Mouse (Mus musculus) cerebellum, adult 9-11 months (tissue): ENCODE results near the gene Prom2.

Source experiments
- DNase-seq: peaks from one replicate; pipeline ENCODE4 v3.0.0; 2022

Prom2 gene

DNA sequence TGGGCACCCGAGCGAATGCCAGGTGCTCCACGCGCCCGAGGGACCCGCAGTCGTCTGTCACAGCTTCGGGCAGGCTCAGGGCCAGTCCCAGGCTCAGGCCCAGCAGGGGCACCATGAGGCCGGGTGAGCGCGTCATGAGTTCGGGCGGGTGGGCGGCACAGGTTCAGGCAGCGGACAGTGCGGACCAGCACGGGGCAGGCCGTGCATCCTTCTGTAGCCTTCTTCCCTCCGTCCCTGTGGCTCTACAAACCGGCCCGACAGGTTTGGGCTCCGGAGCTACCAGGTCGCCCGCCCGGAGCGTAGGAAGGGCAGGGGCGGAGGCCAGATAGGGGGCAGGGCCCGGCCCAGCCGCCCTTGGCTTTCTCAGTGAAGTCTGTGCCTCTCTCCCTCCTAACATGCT, at the start of gene Prom2:
Prom2 (minus strand) TSS at position 283 of the 400 bp plus-strand sequence.
- DNase-seq: peak; percentile 66

GRCm38 (mm10) chr2:127590840-127591239, 49.6 kb upstream of the Prom2 start:
- no peak for DNase-seq

DNA sequence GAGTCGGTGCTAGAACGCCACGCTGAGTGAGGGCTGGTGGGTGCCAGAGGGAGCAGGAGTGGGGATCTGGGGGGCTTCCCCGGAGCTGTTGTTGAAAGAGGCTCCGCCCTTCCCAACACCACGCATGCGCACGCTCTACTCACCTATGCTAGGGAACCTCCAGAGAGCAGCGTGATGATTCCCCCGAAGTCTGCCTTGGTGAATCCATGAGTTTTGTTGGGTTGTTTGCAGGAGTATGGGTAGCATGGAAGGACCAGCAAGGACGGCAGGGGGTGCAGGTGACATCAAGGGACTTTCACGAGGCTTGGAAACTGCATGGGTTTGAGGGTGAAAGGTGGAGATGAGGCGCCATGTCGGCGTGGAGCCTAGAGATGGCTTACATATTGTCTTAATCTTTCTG, 48.9 kb upstream of the Prom2 start:
- no peak for DNase-seq

DNA sequence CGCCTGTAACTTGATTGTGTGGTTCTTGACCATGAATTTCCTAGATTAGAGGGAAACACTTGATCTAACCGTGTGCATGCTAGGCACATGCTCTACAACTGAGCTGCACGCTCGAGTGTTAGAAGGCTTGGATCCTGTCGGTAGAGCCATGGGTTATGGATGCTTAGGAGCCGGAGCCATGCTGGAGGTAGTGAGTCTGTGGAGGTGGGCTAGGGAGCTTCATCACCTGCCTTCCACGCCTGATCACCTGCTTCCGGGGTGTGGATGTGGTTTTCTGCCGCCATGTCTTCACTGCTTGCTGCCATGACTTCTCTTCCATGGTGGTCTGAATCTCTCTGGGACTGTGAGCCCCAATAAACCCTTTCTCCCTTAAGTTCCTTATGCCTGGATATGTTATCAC, 47.6 kb upstream of the Prom2 start:
- DNase-seq: no peak

- no peak for DNase-seq
These were observed 46.2 kb upstream of the Prom2 start for GRCm38 (mm10) chr2:127587514-127587844.

DNA sequence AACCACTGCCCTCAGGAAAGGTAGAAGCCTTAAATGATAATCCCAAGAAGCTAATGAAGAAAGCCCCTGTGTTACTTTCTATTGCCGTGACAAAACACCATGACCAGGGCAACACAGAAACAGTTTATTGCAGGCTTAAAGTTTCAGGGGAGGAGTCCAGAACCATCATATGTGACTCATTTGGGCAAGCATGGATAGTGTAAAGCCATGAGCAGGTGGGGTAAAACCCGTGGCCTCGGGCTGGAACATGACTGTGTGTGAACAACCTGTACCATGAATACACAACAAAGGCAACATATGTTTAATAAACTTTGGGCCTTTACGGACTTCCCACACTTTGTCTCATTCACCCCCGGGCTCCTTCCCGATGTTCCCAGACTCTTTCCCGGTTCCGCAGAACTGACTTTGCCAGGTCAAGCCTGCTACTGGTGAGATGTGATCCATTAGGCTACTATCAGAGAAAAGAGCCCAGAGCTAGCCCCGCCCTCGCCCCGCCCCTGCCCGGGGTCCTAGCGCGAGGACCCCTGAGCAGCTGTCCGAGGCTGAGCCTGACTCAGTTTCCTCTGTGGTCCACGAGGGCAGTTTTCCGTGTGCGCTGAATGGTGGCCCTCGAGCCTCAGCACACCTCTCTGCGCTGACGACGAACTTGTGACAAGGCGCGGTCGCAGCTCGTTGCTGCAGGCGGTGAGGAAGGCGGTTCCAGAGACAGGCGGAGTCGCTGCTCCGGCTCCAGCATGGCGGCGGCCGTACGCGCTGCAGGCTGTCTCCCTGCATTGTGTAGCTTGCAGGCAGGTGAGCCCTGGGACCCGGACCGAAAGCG, 45.6 kb upstream of the Prom2 start, which contains the start of the genes Zfp661 and Mrps5:
Zfp661 (minus strand) TSS at position 401 of the 820 bp plus-strand sequence.
Mrps5 (plus strand) TSS at position 529 of the 820 bp plus-strand sequence.
- peak; percentile 86 for DNase-seq

DNA sequence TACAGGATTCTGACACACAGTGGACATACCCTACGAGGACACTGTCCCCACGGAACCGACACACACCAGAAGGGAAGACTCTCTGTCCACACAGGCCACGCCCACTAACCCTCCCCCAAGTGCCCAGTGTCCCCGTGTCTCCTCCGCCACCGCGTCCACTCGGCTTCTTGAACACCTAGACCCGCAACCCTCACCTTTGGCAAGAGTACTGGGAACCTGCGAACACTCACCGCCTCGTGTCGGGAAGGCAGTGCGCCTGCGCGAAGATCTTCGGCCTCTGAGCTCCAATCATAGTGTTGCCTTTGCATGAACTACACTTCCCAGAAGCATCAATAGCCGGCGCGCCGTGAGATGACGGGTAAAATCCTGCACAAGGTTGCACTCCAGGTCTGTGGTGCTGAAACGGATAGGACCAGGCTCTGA, 43.2 kb upstream of the Prom2 start:
- DNase-seq: peak; percentile 98

DNA sequence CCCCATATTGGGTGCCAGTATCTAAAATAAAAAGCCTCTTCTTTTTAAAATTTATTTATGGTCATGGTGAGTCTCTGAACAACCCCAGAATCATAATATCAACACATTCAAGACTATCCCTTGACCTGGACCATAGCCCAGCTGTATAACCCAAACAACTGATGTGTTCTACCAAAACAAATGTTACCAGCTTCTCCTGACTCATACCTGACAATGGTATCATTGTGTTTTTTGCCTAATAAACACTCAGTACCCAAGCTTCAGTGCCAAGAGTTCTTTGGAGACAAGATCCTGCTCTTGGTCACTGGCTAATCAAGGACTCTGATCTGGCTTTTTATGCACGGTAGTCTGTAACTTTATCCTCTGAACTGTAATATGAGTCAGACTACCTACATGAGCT, 32.1 kb upstream of the Prom2 start:
- no peak for DNase-seq

- peak; percentile 86 for DNase-seq
These were observed 18.1 kb upstream of the Prom2 start for GRCm38 (mm10) chr2:127559070-127559966.

- DNase-seq: peak; percentile 89
These were observed 9.8 kb upstream of the Prom2 start for GRCm38 (mm10) chr2:127551078-127551477.

- DNase-seq: no peak
These were observed 9.2 kb upstream of the Prom2 start for GRCm38 (mm10) chr2:127550446-127550845.

GRCm38 (mm10) chr2:127549711-127550110, 8.4 kb upstream of the Prom2 start:
- no peak for DNase-seq

GRCm38 (mm10) chr2:127548342-127549074, 7.2 kb upstream of the Prom2 start:
- DNase-seq: no peak

- DNase-seq: peak; percentile 53
These were observed 430 bp upstream of the Prom2 start for GRCm38 (mm10) chr2:127541697-127542096.

GRCm38 (mm10) chr2:127539494-127539893, 1.8 kb downstream of the Prom2 start:
- peak; percentile 63 for DNase-seq

- DNase-seq: peak; percentile 20
These were observed 3.7 kb downstream of the Prom2 start for GRCm38 (mm10) chr2:127537548-127537947.

GRCm38 (mm10) chr2:127535363-127535762, 5.9 kb downstream of the Prom2 start:
- no peak for DNase-seq

DNA sequence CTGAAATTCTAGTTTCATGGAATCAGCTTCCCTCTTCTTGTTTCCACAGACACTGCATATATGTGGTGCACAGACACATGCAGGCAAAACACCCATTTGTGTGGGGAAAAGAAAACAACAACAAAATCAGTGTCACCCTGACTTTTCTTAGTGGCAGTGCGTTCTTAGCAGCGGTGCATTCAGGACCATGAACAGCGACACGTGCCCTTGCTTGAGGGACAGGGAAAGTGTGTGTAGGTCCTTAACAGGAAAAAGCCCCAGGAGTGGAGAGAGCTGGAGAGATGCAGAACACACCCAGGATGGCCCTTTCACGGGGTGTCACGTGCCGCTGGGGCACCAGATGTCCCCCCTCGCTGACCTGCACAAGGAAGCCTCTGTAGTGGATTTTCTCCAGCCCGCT, 8.9 kb downstream of the Prom2 start:
- DNase-seq: peak; percentile 3

GRCm38 (mm10) chr2:127531592-127531991, 9.7 kb downstream of the Prom2 start:
- no peak for DNase-seq

- DNase-seq: no peak
These were observed 10.8 kb downstream of the Prom2 start for GRCm38 (mm10) chr2:127530418-127530817.

- DNase-seq: peak; percentile 88
These were observed 16.1 kb downstream of the Prom2 start for GRCm38 (mm10) chr2:127525004-127525775.
